Mouse (Mus musculus) MEL (cell line): ENCODE data around the gene Ttll4. TPM values are rescaled to one million over a fixed set of nuclear protein-coding genes. Genes with fewer than 3 reads are reported as not detected.

Source experiments
- DNase-seq: peaks from one replicate; pipeline ENCODE4 v3.0.0; 2011; ENCODE audit warnings: low read depth, low spot score
- H3K27ac ChIP-seq: 2 replicates; pipeline ENCODE4 v1.5.1; 2012; ENCODE audit warnings: low read depth, mild to moderate bottlenecking, control low read depth, low read length, moderate library complexity; ENCODE audit not compliant: control insufficient read depth
- H3K27me3 ChIP-seq, 2 experiments: fragments of 150-350 bp in 1 of 2; sonication (generic) in 1 of 2; 2 replicates each; pipeline ENCODE4 v1.6.1; 2012; ENCODE audit warnings: low read length in 2 of 2, mild to moderate bottlenecking in 2 of 2, improper control_type of control experiment in 1 of 2, moderate library complexity in 1 of 2; ENCODE audit not compliant: insufficient read depth in 2 of 2, control insufficient read depth in 1 of 2
- H3K36me3 ChIP-seq, 2 experiments: 2 replicates each; pipeline ENCODE4 v1.6.1; 2012 to 2014; ENCODE audit warnings: low read length in 2 of 2, improper control_type of control experiment in 1 of 2, inconsistent platforms in 1 of 2, mild to moderate bottlenecking in 1 of 2; ENCODE audit not compliant: insufficient read depth in 2 of 2, control insufficient read depth in 1 of 2
- H3K4me1 ChIP-seq, 2 experiments: fragments of 150-350 bp in 1 of 2; sonication (generic) in 1 of 2; 2 replicates each; pipeline ENCODE4 v1.6.1; 2012; ENCODE audit warnings: low read length in 2 of 2, improper control_type of control experiment in 1 of 2, mild to moderate bottlenecking in 1 of 2; ENCODE audit not compliant: insufficient read depth in 2 of 2, control insufficient read depth in 1 of 2
- H3K4me3 ChIP-seq, 2 experiments: fragments of 150-350 bp in 1 of 2; sonication (generic) in 1 of 2; 2 replicates each; pipeline ENCODE4 v1.5.1; 2012; ENCODE audit warnings: low read depth in 2 of 2, low read length in 2 of 2, mild to moderate bottlenecking in 2 of 2, moderate library complexity in 2 of 2, control low read depth in 1 of 2, improper control_type of control experiment in 1 of 2; ENCODE audit not compliant: control insufficient read depth in 1 of 2, insufficient read depth in 1 of 2
- H3K79me2 ChIP-seq: 2 replicates; pipeline ENCODE4 v1.6.1; 2012; ENCODE audit warnings: mild to moderate bottlenecking, low read length, moderate library complexity; ENCODE audit not compliant: control insufficient read depth, poor library complexity, insufficient read depth
- H3K9ac ChIP-seq: 2 replicates; pipeline ENCODE4 v1.6.1; 2012; ENCODE audit warnings: low read depth, mild to moderate bottlenecking, control low read depth, low read length, moderate library complexity; ENCODE audit not compliant: control insufficient read depth, poor library complexity, severe bottlenecking
- H3K9me3 ChIP-seq: fragments of 150-350 bp; sonication (generic); replicated peaks from 2 replicates; pipeline ENCODE4 v1.6.1; 2012; ENCODE audit warnings: mild to moderate bottlenecking, low read length, improper control_type of control experiment, moderate library complexity; ENCODE audit not compliant: insufficient read depth
- BHLHE40 ChIP-seq: IDR thresholded peaks from 2 replicates; pipeline ENCODE4 v1.6.1; 2012; ENCODE audit warnings: low read depth, mild to moderate bottlenecking, inconsistent platforms, low read length, improper control_type of control experiment, borderline replicate concordance
- CHD2 ChIP-seq: IDR thresholded peaks from 2 replicates; pipeline ENCODE4 v1.6.1; 2011; ENCODE audit warnings: low read length, improper control_type of control experiment
- CTCF ChIP-seq, 3 experiments: IDR thresholded peaks in 2 of 3; conservative IDR thresholded peaks in 1 of 3; 2 replicates each; pipeline ENCODE4 v1.5.1; 2011 to 2012; ENCODE audit warnings: low read length in 3 of 3, low read depth in 2 of 3, mild to moderate bottlenecking in 2 of 3, improper control_type of control experiment in 1 of 3, inconsistent platforms in 1 of 3, mixed read lengths in 1 of 3, moderate library complexity in 1 of 3; ENCODE audit not compliant: control insufficient read depth in 1 of 3, insufficient read depth in 1 of 3, poor library complexity in 1 of 3, severe bottlenecking in 1 of 3
- ETS1 ChIP-seq: IDR thresholded peaks from 2 replicates; pipeline ENCODE4 v1.6.1; 2012; ENCODE audit warnings: low read depth, mild to moderate bottlenecking, inconsistent platforms, low read length, improper control_type of control experiment, moderate library complexity
- GABPA ChIP-seq: IDR thresholded peaks from 2 replicates; pipeline ENCODE4 v1.6.1; 2012; ENCODE audit warnings: low read depth, mild to moderate bottlenecking, inconsistent platforms, low read length, improper control_type of control experiment, moderate library complexity
- GATA1 ChIP-seq: IDR thresholded peaks from 2 replicates; pipeline ENCODE4 v1.6.1; 2011; ENCODE audit warnings: low read depth, low read length, improper control_type of control experiment
- HCFC1 ChIP-seq: IDR thresholded peaks from 2 replicates; pipeline ENCODE4 v1.6.1; 2012; ENCODE audit warnings: low read depth, mild to moderate bottlenecking, inconsistent platforms, low read length, improper control_type of control experiment, moderate library complexity
- KAT2A ChIP-seq: conservative IDR thresholded peaks from 2 replicates; pipeline ENCODE4 v1.6.1; 2012; ENCODE audit warnings: low read depth, low read length, improper control_type of control experiment, inconsistent platforms
- MAX ChIP-seq: IDR thresholded peaks from 2 replicates; pipeline ENCODE4 v1.6.1; 2011; ENCODE audit warnings: low read length, improper control_type of control experiment
- MAZ ChIP-seq: IDR thresholded peaks from 2 replicates; pipeline ENCODE4 v1.6.1; 2012; ENCODE audit warnings: low read depth, mild to moderate bottlenecking, inconsistent platforms, low read length, improper control_type of control experiment
- MXI1 ChIP-seq: IDR thresholded peaks from 2 replicates; pipeline ENCODE4 v1.6.1; 2011; ENCODE audit warnings: mild to moderate bottlenecking, low read depth, low read length, improper control_type of control experiment
- MYB ChIP-seq: IDR thresholded peaks from 2 replicates; pipeline ENCODE4 v1.6.1; 2011; ENCODE audit warnings: mild to moderate bottlenecking, low read depth, low read length, improper control_type of control experiment
- NELFE ChIP-seq: IDR thresholded peaks from 2 replicates; pipeline ENCODE4 v1.6.1; 2011; ENCODE audit warnings: low read depth, low read length, improper control_type of control experiment
- NRF1 ChIP-seq: IDR thresholded peaks from 2 replicates; pipeline ENCODE4 v1.6.1; 2014; ENCODE audit warnings: low read depth, mild to moderate bottlenecking, inconsistent platforms, low read length, improper control_type of control experiment, moderate library complexity; ENCODE audit not compliant: poor library complexity, insufficient read depth, severe bottlenecking
- POLR2A ChIP-seq, 2 experiments: IDR thresholded peaks; 2 replicates each; pipeline ENCODE4 v1.6.1; 2011 to 2012; ENCODE audit warnings: low read length in 2 of 2, mild to moderate bottlenecking in 2 of 2, control low read depth in 1 of 2, improper control_type of control experiment in 1 of 2, low read depth in 1 of 2, moderate library complexity in 1 of 2; ENCODE audit not compliant: control insufficient read depth in 1 of 2, insufficient read depth in 1 of 2, poor library complexity in 1 of 2
- POLR2AphosphoS2 ChIP-seq: IDR thresholded peaks from 2 replicates; pipeline ENCODE4 v1.6.1; 2011; ENCODE audit warnings: low read length, improper control_type of control experiment
- POLR2AphosphoS5 ChIP-seq: IDR thresholded peaks from 2 replicates; pipeline ENCODE4 v1.6.1; 2012; ENCODE audit warnings: low read depth, borderline replicate concordance, mild to moderate bottlenecking, inconsistent platforms, low read length, moderate library complexity, mixed read lengths
- RAD21 ChIP-seq: IDR thresholded peaks from 2 replicates; pipeline ENCODE4 v1.6.1; 2011; ENCODE audit warnings: mild to moderate bottlenecking, low read depth, low read length, improper control_type of control experiment
- SMC3 ChIP-seq: IDR thresholded peaks from 2 replicates; pipeline ENCODE4 v1.6.1; 2011; ENCODE audit warnings: low read depth, low read length, improper control_type of control experiment
- TBP ChIP-seq: IDR thresholded peaks from 2 replicates; pipeline ENCODE4 v1.8.0; 2011; ENCODE audit warnings: low read depth, low read length, improper control_type of control experiment
- TCF12 ChIP-seq: IDR thresholded peaks from 2 replicates; pipeline ENCODE4 v1.6.1; 2014; ENCODE audit warnings: low read depth, mild to moderate bottlenecking, inconsistent platforms, low read length, improper control_type of control experiment, moderate library complexity
- UBTF ChIP-seq: IDR thresholded peaks from 2 replicates; pipeline ENCODE4 v1.6.1; 2012; ENCODE audit warnings: low read depth, mild to moderate bottlenecking, inconsistent platforms, low read length, improper control_type of control experiment, moderate library complexity, borderline replicate concordance; ENCODE audit not compliant: insufficient read depth
- USF1 ChIP-seq: IDR thresholded peaks from 2 replicates; pipeline ENCODE4 v1.6.1; 2014; ENCODE audit warnings: low read depth, mild to moderate bottlenecking, inconsistent platforms, low read length, improper control_type of control experiment, moderate library complexity
- USF2 ChIP-seq, 2 experiments: IDR thresholded peaks; 2 replicates each; pipeline ENCODE4 v1.6.1; 2011 to 2012; ENCODE audit warnings: improper control_type of control experiment in 2 of 2, low read length in 2 of 2, borderline replicate concordance in 1 of 2, inconsistent platforms in 1 of 2, low read depth in 1 of 2, mild to moderate bottlenecking in 1 of 2; ENCODE audit not compliant: insufficient read depth in 1 of 2
- ZC3H11A ChIP-seq: IDR thresholded peaks from 2 replicates; pipeline ENCODE4 v1.6.1; 2012; ENCODE audit warnings: low read depth, mild to moderate bottlenecking, inconsistent platforms, low read length, improper control_type of control experiment
- ZKSCAN1 ChIP-seq: IDR thresholded peaks from 2 replicates; pipeline ENCODE4 v1.6.1; 2012; ENCODE audit warnings: low read depth, mild to moderate bottlenecking, inconsistent platforms, low read length, improper control_type of control experiment, moderate library complexity
- ZMIZ1 ChIP-seq: IDR thresholded peaks from 2 replicates; pipeline ENCODE4 v1.6.1; 2012; ENCODE audit warnings: low read depth, mild to moderate bottlenecking, inconsistent platforms, low read length, improper control_type of control experiment, moderate library complexity
- ZNF384 ChIP-seq: IDR thresholded peaks from 2 replicates; pipeline ENCODE4 v1.6.1; 2012; ENCODE audit warnings: low read depth, mild to moderate bottlenecking, inconsistent platforms, low read length, improper control_type of control experiment
- polyA plus RNA-seq, 2 experiments: library from polyadenylated mRNA; stranded (reverse) in 1 of 2; unstranded in 1 of 2; fragments of >175 nt in 1 of 2; fragments of >200 nt in 1 of 2; gene quantifications; 2 replicates each; pipeline versions ENCODE4 v1.2.1 to v1.2.4; 2012; ENCODE audit warnings: low replicate concordance in 2 of 2, low read depth in 1 of 2; ENCODE audit not compliant: insufficient read length in 2 of 2, insufficient read depth in 1 of 2, missing spikeins in 1 of 2
- total RNA-seq: library from RNA; depleted of rRNA; stranded (reverse); fragments of 300-350 nt; gene quantifications from 2 replicates; pipeline ENCODE4 v1.2.3, GENCODE M21; 2012

Ttll4 gene
- total and polyA plus RNA-seq, 3 experiments: 27.8 to 85.9 TPM; not detected in 1

DNA sequence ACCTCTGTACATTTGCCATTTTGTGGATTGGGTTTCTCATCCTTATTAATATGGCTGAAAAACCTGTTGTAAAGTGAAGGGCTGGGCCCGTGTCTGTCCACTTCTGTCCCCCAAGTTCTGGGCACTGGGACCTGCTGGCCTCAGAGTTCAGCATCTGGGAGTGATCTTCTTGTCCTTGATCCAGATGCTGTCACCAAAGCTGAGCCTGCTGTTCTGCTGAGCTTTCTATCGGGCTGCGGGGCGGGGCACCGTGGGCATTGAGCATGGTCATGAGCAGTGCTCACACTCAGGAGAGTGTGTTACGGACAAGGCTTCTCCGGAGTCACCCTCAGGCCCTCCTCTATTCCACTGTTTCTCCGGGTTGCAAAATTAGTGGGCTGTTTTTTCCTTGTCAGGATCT is 56.6 kb downstream of the Ttll4 start:
- peaks cover 0 to 12% of the 10 kb centered on the region in 2 experiments; a peak in 2 of 4 replicates for H3K4me1 ChIP-seq
- no peaks in the 10 kb centered on the region for H3K36me3 ChIP-seq
- TF ChIP-seq MXI1 (no peak), SMC3 (no peak), POLR2A (IDR thresholded peaks at IDR 0.05; ENCODE audit: control insufficient read depth in 1 of 2, insufficient read depth in 1 of 2, low read depth in 1 of 2, low read length in 2 of 2, poor library complexity in 1 of 2) (no peak), ETS1 (no peak), TBP (no peak), RAD21 (no peak), MAZ (no peak), POLR2AphosphoS5 (no peak), ZKSCAN1 (no peak), CTCF (IDR thresholded peaks at IDR 0.05 in 2 of 3, conservative IDR thresholded peaks at IDR 0.05 in 1 of 3; ENCODE audit: control insufficient read depth in 1 of 3, insufficient read depth in 1 of 3, low read depth in 2 of 3, low read length in 3 of 3, poor library complexity in 1 of 3, severe bottlenecking in 1 of 3) (no peak), NRF1 (no peak), CHD2 (no peak), GATA1 (no peak), KAT2A (no peak), ZC3H11A (no peak), TCF12 (no peak), GABPA (no peak), MYB (no peak), ZNF384 (no peak), POLR2AphosphoS2 (no peak)

GRCm38 (mm10) chr1:74719281-74719680 is 57.7 kb downstream of the Ttll4 start:
- TF ChIP-seq NRF1 (no peak), USF1 (no peak), GABPA (no peak), BHLHE40 (no peak), ZMIZ1 (no peak), MAX (no peak), HCFC1 (no peak), USF2 (IDR thresholded peaks at IDR 0.05; ENCODE audit: borderline replicate concordance in 1 of 2, insufficient read depth in 1 of 2, low read depth in 1 of 2, low read length in 2 of 2) (no peak), NELFE (no peak), UBTF (no peak), KAT2A (no peak), SMC3 (no peak), MXI1 (no peak)
- Histone ChIP-seq H3K27ac (no peak overlapping the region), H3K9ac (no peak overlapping the region), H3K36me3 (no peaks in the 10 kb centered on the region), H3K9me3 (no peaks in the 10 kb centered on the region), H3K27me3 (peaks cover 0 to 2% of the 10 kb centered on the region in 2 experiments; a peak in 2 of 4 replicates), H3K79me2 (no peaks in the 10 kb centered on the region), H3K4me3 (no peak overlapping the region), H3K4me1 (peaks cover 0 to 7% of the 10 kb centered on the region in 2 experiments; a peak in 1 of 4 replicates)
- no peak for DNase-seq

More for the DNA sequence above, 56.6 kb downstream of the Ttll4 start:
- H3K9me3 ChIP-seq: no peaks in the 10 kb centered on the region
- no peaks in the 10 kb centered on the region for H3K79me2 ChIP-seq
- H3K27me3 ChIP-seq: peaks cover 0 to 2% of the 10 kb centered on the region in 2 experiments; a peak in 2 of 4 replicates
- no peak overlapping the region for H3K4me3 ChIP-seq
- DNase-seq: no peak
- no peak overlapping the region for H3K9ac ChIP-seq
- H3K27ac ChIP-seq: no peak overlapping the region
